Mouse (Mus musculus) heart, postnatal 0 days (tissue): Measurements from ENCODE around the gene Rac1. TPM values are rescaled to one million over a fixed set of nuclear protein-coding genes. Genes with fewer than 3 reads are reported as not detected.

Experiments used
- ATAC-seq: fragments of 200-750 bp; cut with Nextera tagmentation; 2 replicates; pipeline ENCODE4 v1.8.0; 2017; ENCODE audit warnings: low read depth, moderate number of reproducible peaks, moderate library complexity; ENCODE audit not compliant: insufficient read depth
- DNase-seq: peaks from one replicate; pipeline ENCODE4 v3.0.0-alpha.2; 2016; ENCODE audit warnings: low spot score
- H3K27ac ChIP-seq: fragments of 300-500 bp; sonication (generic); 2 replicates; pipeline ENCODE4 v1.5.1; 2014; ENCODE audit warnings: low read depth, mild to moderate bottlenecking
- H3K27me3 ChIP-seq: fragments of 300-500 bp; sonication (generic); 2 replicates; pipeline ENCODE4 v1.6.1; 2014; ENCODE audit warnings: low read length, mixed read lengths; ENCODE audit not compliant: control insufficient read depth, insufficient read depth
- H3K36me3 ChIP-seq: fragments of 300-500 bp; sonication (generic); replicated peaks from 2 replicates; pipeline ENCODE4 v1.6.1; 2014; ENCODE audit warnings: low read length, mixed read lengths; ENCODE audit not compliant: control insufficient read depth, insufficient read depth
- H3K4me1 ChIP-seq: fragments of 300-500 bp; sonication (generic); 2 replicates; pipeline ENCODE4 v1.6.1; 2014; ENCODE audit warnings: antibody characterized with exemption; ENCODE audit not compliant: control insufficient read depth, insufficient read depth
- H3K4me2 ChIP-seq: fragments of 300-500 bp; sonication (generic); 2 replicates; pipeline ENCODE4 v1.6.1; 2014; ENCODE audit warnings: low read depth, mild to moderate bottlenecking, low read length, moderate library complexity
- H3K4me3 ChIP-seq: fragments of 300-500 bp; sonication (generic); 2 replicates; pipeline ENCODE4 v1.5.1; 2014; ENCODE audit warnings: low read depth, low read length
- H3K9ac ChIP-seq: fragments of 300-500 bp; sonication (generic); replicated peaks from 2 replicates; pipeline ENCODE4 v1.6.1; 2014; ENCODE audit warnings: low read depth, low read length, mixed read lengths
- H3K9me3 ChIP-seq: fragments of 300-500 bp; sonication (generic); replicated peaks from 2 replicates; pipeline ENCODE4 v1.6.1; 2016; ENCODE audit warnings: low read length; ENCODE audit not compliant: control insufficient read depth
- CTCF ChIP-seq: IDR thresholded peaks from 2 replicates; pipeline ENCODE4 v1.5.1; 2016; ENCODE audit warnings: antibody characterized with exemption, control low read depth, low read depth
- EP300 ChIP-seq: IDR thresholded peaks from 2 replicates; pipeline ENCODE4 v1.6.1; 2016; ENCODE audit warnings: antibody characterized with exemption, low read depth
- WGBS: fragments of 180-500 bp; shearing (Covaris S2); extraction: QIAGEN DNeasy Blood & Tissue Kit; methylation state at CpG from one replicate; pipeline ENCODE4 v1.1.7; 2014; 5-methylcytosine and 5-hydroxymethylcytosine counted together
- polyA plus RNA-seq: library from polyadenylated mRNA; unstranded; fragments of >200 nt; fragmentation: Nextera tagmentation; extraction: Ambion mirVana; gene quantifications from 2 replicates; pipeline ENCODE4 v1.2.1, GENCODE M21; 2015
- total RNA-seq: library from RNA; depleted of rRNA; stranded (reverse); fragments of >200 nt; gene quantifications from 2 replicates; pipeline ENCODE4 v1.2.3, GENCODE M21; 2014; ENCODE audit warnings: low replicate concordance; rRNA removed

Gene Rac1
- total and polyA plus RNA-seq, 2 experiments from 2014 or later = 135 to 241 TPM

DNA sequence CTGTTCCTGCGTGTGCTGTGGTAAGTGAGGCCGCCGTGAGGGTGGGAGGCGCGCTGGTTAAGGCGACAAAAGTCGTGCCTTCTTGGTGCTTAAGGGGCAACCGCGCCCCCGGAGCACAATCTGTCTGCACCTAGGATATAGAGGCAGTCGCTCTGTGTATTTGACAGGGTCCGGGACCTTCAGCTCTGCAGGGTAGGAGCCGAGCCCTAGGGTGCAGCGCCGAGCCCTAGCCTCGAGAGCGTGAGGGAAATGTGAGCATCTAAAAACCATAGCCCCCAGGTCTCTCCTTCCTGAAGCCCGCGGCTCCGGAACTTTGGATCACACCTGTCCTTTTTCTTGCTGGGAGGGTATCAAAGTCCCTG, 63.1 kb downstream of the Rac1 start:
- H3K36me3 ChIP-seq = no peaks in the 10 kb centered on the region
- no peaks in the 10 kb centered on the region for H3K9me3 ChIP-seq
- H3K4me1 ChIP-seq = peaks cover 5% of the 10 kb centered on the region; the same call in 1 of the 2 replicates
- no peak for TF ChIP-seq EP300
- no peaks in the 10 kb centered on the region for H3K27me3 ChIP-seq
- peak overlapping the region; percentile 61 for H3K4me3 ChIP-seq
- ATAC-seq (peak; percentile 67), DNase-seq (no peak)
- H3K4me2 ChIP-seq = peak overlapping the region; percentile 89
- under 1% methylated on average over 20 of the region's 20 CpGs for WGBS
- peak overlapping the region; percentile 66 for H3K9ac ChIP-seq
- H3K27ac ChIP-seq = peak overlapping the region; percentile 5

DNA sequence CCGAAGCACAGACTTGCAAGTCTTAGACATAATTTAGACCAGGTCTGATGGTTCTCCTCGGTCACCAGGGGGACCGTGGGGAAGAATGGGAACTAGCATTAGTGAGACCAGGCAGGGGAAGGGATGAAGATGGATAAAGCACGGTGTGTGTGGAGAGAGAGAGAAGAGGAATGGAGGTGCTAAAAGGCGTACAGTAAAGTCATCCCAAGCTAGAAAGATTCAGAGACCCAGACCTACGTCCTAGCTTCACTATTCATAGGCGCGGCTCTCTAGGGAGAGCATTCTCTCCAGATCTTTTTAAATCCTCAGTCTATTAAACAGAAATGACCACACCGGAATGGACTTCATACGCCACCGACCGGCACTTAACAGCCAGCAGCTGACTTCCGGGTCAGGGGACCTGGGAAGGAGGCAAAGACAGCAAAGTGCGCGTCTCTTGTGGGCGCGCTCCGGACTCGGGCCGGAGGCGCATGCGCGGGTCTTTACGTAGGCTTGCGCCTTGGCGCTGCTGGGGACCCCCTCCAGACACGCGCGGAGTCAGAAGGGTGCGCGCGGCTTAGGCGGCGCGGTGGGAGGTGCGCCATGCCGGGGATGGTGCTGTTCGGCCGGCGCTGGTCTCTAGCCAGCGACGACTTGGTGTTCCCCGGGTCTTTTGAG, 63.6 kb downstream of the Rac1 start, which contains the start of gene Daglb:
Daglb (plus strand) TSS at position 485 of the 657 bp plus-strand sequence.
- H3K27me3 ChIP-seq = no peaks in the 10 kb centered on the region
- peak within 1 kb of the TSS; percentile 5 for H3K27ac ChIP-seq
- peaks cover 5% of the 10 kb centered on the region; the same call in 1 of the 2 replicates for H3K4me1 ChIP-seq
- peak; percentile 95 for ATAC-seq
- DNase-seq = peak; percentile 90
- H3K4me2 ChIP-seq = peak within 1 kb of the TSS; percentile 89
- TF ChIP-seq EP300 (no peak), CTCF (no peak)
- H3K9ac ChIP-seq = peak within 1 kb of the TSS; percentile 66
- 3% methylated on average over 43 of the region's 43 CpGs for WGBS
- H3K36me3 ChIP-seq = no peaks in the 10 kb centered on the region
- H3K9me3 ChIP-seq = no peaks in the 10 kb centered on the region
- H3K4me3 ChIP-seq = peak within 1 kb of the TSS; percentile 61

DNA sequence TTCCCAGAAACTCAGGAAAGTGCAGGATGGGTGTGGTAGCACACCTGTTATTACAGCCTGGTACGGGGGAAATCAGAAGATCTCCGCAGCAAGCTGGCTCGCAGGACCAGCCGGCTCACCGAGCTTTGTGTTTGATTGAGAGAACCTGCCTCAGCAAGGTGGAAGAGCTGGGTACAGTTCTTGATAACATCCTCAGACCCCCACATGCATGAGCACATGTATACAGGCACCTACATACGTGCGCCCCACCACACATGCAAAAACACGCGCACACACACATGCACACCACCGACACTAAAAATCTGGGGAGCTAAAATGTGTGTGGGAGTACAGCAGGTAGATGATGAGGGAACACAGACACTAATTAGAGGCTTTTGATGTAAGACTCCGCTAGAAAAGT, 64.2 kb downstream of the Rac1 start:
- H3K9me3 ChIP-seq = no peaks in the 10 kb centered on the region
- DNase-seq = no peak
- no peak for ATAC-seq
- H3K9ac ChIP-seq = peak overlapping the region; percentile 66; the same call in 1 of the 2 replicates
- H3K4me2 ChIP-seq = peak overlapping the region; percentile 89
- H3K4me1 ChIP-seq = peaks cover 5% of the 10 kb centered on the region; the same call in 1 of the 2 replicates
- peak overlapping the region; percentile 61 for H3K4me3 ChIP-seq
- H3K27ac ChIP-seq = peak overlapping the region; percentile 5
- no peaks in the 10 kb centered on the region for H3K36me3 ChIP-seq
- WGBS = 84% methylated on average over 11 of the region's 11 CpGs
- no peak for TF ChIP-seq EP300
- TF ChIP-seq CTCF = no peak
- no peaks in the 10 kb centered on the region for H3K27me3 ChIP-seq

Other genes with a start within 250 kb of the Rac1 start
- gene Zfp853, start 234.4 kb downstream of the Rac1 start, total RNA-seq = 3.3 TPM in 1 of 2 replicates, not detected in the other
- 0.04 TPM in 1 of 2 replicates, not detected in the other for gene Zfp853, start 234.4 kb downstream of the Rac1 start, polyA plus RNA-seq
- 34.3 and 45.3 TPM in 2 replicates for gene E130309D02Rik, start 212.7 kb downstream of the Rac1 start, total RNA-seq
- gene E130309D02Rik, start 212.7 kb downstream of the Rac1 start, polyA plus RNA-seq = 15.4 and 15.8 TPM in 2 replicates
- gene Zdhhc4, start 198.8 kb downstream of the Rac1 start, total RNA-seq = 56.0 and 104 TPM in 2 replicates
- 58.5 and 63.3 TPM in 2 replicates for gene Zdhhc4, start 198.8 kb downstream of the Rac1 start, polyA plus RNA-seq
- not detected in 2 replicates for gene Grid2ip, start 170.7 kb downstream of the Rac1 start, total RNA-seq
- gene Grid2ip, start 170.7 kb downstream of the Rac1 start, polyA plus RNA-seq = not detected in 2 replicates
- 126 and 128 TPM in 2 replicates for gene Kdelr2, start 124.2 kb downstream of the Rac1 start, total RNA-seq
- 154 and 170 TPM in 2 replicates for gene Kdelr2, start 124.2 kb downstream of the Rac1 start, polyA plus RNA-seq
- 11.3 and 12.8 TPM in 2 replicates for gene Daglb, start 63.5 kb downstream of the Rac1 start, total RNA-seq
- gene Daglb, start 63.5 kb downstream of the Rac1 start, polyA plus RNA-seq = 7.9 and 8.0 TPM in 2 replicates
- gene Cyth3, start 94.4 kb upstream of the Rac1 start, total RNA-seq = 84.1 and 115 TPM in 2 replicates
- gene Cyth3, start 94.4 kb upstream of the Rac1 start, polyA plus RNA-seq = 42.8 and 45.2 TPM in 2 replicates
- 6.0 and 8.3 TPM in 2 replicates for gene Usp42, start 204.2 kb upstream of the Rac1 start, total RNA-seq
- gene Usp42, start 204.2 kb upstream of the Rac1 start, polyA plus RNA-seq = 5.1 and 5.6 TPM in 2 replicates